Mouse (Mus musculus) erythroblast, embryonic 14.5 days (primary cell): Measurements from ENCODE around the gene St6galnac5. TPM values are rescaled to one million over a fixed set of nuclear protein-coding genes. Genes with fewer than 3 reads are reported as not detected.

ENCODE experiments used
- H3K27me3 ChIP-seq: 2 replicates; pipeline ENCODE4 v1.6.1; 2012; ENCODE audit warnings: inconsistent platforms; ENCODE audit not compliant: control insufficient read depth
- H3K36me3 ChIP-seq: 2 replicates; pipeline ENCODE4 v1.6.1; 2012; ENCODE audit warnings: mild to moderate bottlenecking, inconsistent platforms; ENCODE audit not compliant: control insufficient read depth
- H3K4me1 ChIP-seq: 2 replicates; pipeline ENCODE4 v1.6.1; 2012; ENCODE audit warnings: inconsistent platforms; ENCODE audit not compliant: control insufficient read depth
- H3K4me3 ChIP-seq: replicated peaks from 2 replicates; pipeline ENCODE3; 2012; ENCODE audit warnings: moderate library complexity, mild to moderate bottlenecking, inconsistent platforms
- H3K9me3 ChIP-seq: 2 replicates; pipeline ENCODE4 v1.6.1; 2012; ENCODE audit warnings: low read length, inconsistent platforms, mixed read lengths; ENCODE audit not compliant: control insufficient read depth
- GATA1 ChIP-seq: IDR thresholded peaks from 2 replicates; pipeline ENCODE4 v1.6.1; 2012; ENCODE audit warnings: low read length, inconsistent platforms, mixed read lengths
- TAL1 ChIP-seq: IDR thresholded peaks from 3 replicates; pipeline ENCODE4 v1.6.1; 2012; ENCODE audit warnings: low read length, inconsistent platforms, mixed read lengths
- polyA plus RNA-seq: library from polyadenylated mRNA; stranded (reverse); fragments of >175 nt; gene quantifications from 2 replicates; pipeline ENCODE4 v1.2.3, GENCODE M21; 2012

Gene St6galnac5
- polyA plus RNA-seq, 1 experiment, result not detected

DNA sequence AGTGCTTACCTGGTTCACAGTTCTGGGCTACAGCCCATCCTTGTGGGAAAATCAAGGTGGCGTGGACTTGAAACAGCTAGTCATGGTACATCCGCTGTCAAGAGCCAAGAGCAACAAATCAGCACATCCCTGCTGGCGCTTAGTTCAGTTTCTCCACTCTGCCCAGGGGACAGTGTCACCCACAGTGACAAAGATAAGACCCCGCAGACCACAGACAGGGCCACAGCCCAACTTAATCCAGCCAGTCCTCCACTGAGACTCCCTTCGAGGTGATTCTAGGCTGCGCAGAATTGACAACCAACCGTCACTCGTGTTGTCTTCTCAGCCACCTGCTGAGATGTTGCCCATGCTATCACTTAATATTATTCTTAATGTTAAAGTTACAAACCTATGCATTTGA is 56.7 kb downstream of the St6galnac5 start:
- H3K9me3 ChIP-seq, result no peaks in the 10 kb centered on the region
- TF ChIP-seq GATA1 (no peak), TAL1 (no peak)
- H3K27me3 ChIP-seq, result no peaks in the 10 kb centered on the region
- no peak overlapping the region for H3K4me3 ChIP-seq
- H3K36me3 ChIP-seq, result no peaks in the 10 kb centered on the region
- H3K4me1 ChIP-seq, result peaks cover 13% of the 10 kb centered on the region

DNA sequence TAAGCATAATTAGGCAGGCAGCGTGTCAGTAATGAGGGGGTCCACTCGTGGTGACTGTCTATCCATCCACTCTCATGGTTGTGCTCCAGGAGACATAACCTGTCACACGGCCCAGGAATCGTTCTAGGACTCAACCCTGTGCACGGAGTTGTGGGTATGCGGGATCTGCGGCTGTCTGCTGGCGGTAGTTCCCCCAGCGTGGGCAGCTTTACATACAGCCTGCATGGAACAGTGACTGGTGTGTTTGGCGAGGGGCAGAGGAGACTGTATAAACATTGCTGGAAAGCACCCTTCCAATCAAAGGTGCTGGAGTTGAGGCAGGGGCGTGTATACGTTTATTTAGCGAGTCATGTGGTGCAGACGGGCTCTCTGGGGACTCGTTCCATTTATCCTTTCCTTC is 58.5 kb downstream of the St6galnac5 start:
- H3K36me3 ChIP-seq, result no peaks in the 10 kb centered on the region
- no peaks in the 10 kb centered on the region for H3K9me3 ChIP-seq
- H3K27me3 ChIP-seq, result no peaks in the 10 kb centered on the region
- peaks cover under 1% of the 10 kb centered on the region; the same call in 1 of the 2 replicates for H3K4me1 ChIP-seq
- TF ChIP-seq TAL1, result no peak
- no peak for TF ChIP-seq GATA1
- H3K4me3 ChIP-seq, result no peak overlapping the region

DNA sequence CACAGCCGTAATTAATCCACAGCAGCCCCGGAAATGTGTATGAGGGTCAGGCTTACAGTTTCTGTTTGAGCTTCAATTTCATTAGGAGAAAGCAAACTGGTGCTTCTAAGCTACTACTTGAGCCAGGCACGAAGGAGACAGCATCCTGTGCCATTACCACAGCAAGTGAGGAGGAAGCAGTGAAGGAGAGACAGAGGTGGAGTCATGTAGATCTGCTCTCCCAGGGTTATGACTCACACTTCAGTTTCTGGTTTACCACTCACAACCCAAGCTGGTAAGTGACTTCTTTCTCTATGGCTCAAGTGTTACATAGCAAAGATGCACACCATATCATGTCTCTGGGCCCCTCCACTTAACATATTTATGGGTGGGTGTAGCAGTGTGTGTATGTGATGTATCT is 61.7 kb downstream of the St6galnac5 start:
- no peak for TF ChIP-seq TAL1
- no peaks in the 10 kb centered on the region for H3K4me1 ChIP-seq
- no peaks in the 10 kb centered on the region for H3K9me3 ChIP-seq
- no peaks in the 10 kb centered on the region for H3K36me3 ChIP-seq
- no peaks in the 10 kb centered on the region for H3K27me3 ChIP-seq
- H3K4me3 ChIP-seq, result no peak overlapping the region

DNA sequence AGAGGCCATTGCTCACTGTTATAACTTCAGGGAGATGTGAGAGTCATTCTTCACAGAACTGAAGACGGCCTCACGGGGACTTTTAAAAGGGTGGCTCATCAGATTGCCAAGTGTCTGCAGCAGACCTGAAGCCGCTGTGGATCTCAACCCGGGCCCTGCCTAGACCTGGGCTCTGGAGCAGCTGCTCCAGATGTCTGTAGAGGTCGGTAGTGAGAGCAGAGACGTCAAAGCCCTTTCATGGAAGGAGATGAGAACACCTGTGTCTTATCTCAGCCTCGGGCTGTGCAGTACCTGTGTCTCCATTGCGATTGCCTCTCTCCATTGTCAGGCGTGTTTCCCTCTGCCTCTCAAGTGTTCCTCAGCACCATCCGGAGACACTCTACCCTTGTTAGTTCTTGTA is 62.9 kb downstream of the St6galnac5 start:
- Histone ChIP-seq H3K4me1 (no peaks in the 10 kb centered on the region), H3K36me3 (no peaks in the 10 kb centered on the region), H3K4me3 (no peak overlapping the region), H3K27me3 (no peaks in the 10 kb centered on the region), H3K9me3 (no peaks in the 10 kb centered on the region)
- TF ChIP-seq GATA1 (no peak), TAL1 (no peak)

DNA sequence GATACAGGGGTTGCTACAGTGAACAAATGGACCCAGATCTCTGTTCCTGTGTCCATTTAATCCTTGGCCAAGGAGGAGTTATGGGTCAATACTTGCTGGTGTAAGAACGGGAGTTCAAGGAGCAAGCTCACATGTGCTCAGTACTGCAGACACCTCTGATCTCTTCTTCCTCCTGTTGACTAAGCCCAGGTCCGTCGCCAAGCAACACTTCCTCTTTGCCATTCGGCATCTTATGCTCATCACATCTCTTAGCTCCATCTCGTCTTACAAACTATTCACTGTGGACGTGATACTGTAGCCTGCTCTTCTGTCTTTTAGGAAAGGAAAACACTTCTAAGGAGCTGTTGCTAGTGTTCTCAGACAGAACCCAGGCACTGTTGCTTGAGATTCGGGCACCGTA is 64.5 kb downstream of the St6galnac5 start:
- no peak for TF ChIP-seq TAL1
- TF ChIP-seq GATA1, result no peak
- Histone ChIP-seq H3K9me3 (no peaks in the 10 kb centered on the region), H3K27me3 (no peaks in the 10 kb centered on the region), H3K36me3 (no peaks in the 10 kb centered on the region), H3K4me1 (no peaks in the 10 kb centered on the region), H3K4me3 (no peak overlapping the region)

DNA sequence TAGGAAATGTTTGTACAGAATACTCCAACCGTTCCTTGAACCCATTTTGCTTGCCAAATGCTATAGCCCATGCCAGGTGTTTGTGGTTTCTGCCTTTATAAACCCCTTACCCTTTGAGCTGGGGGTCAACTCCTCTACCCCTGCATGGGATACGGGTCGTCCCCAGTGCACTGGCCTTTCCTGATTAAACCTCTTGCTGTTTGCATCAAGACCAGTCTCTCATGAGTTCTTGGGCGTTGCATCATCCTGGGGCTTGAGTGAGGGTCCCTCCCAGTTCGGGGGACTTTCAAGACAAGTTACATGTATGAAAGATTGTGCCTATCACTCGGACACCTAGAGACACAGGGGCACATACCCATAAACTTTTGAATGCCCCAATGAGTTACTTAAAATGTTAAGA is 67.7 kb downstream of the St6galnac5 start:
- Histone ChIP-seq H3K9me3 (no peaks in the 10 kb centered on the region), H3K4me3 (no peak overlapping the region), H3K27me3 (no peaks in the 10 kb centered on the region), H3K36me3 (no peaks in the 10 kb centered on the region), H3K4me1 (no peaks in the 10 kb centered on the region)
- TF ChIP-seq GATA1 (no peak), TAL1 (no peak)

DNA sequence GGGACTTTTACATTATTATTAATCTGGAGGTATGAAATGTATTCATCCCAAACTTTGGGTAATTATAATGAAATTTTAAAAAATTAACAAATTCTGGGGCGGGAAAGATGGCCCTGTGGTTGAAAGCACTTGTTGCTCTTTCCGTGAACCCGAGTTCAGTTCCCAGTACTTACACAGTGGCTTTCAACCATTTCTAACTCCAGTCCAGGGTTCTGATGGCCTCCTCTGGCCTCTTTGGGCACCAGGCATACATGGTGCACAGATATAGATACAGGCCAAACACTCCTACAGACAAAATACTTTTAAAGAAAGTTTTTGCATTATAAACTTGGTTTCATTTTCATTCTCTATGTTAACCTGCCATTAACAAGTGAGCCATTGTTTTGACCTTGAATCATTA is 68.4 kb downstream of the St6galnac5 start:
- Histone ChIP-seq H3K27me3 (no peaks in the 10 kb centered on the region), H3K36me3 (no peaks in the 10 kb centered on the region), H3K4me1 (no peaks in the 10 kb centered on the region), H3K9me3 (no peaks in the 10 kb centered on the region), H3K4me3 (no peak overlapping the region)
- TF ChIP-seq GATA1 (no peak), TAL1 (no peak)

DNA sequence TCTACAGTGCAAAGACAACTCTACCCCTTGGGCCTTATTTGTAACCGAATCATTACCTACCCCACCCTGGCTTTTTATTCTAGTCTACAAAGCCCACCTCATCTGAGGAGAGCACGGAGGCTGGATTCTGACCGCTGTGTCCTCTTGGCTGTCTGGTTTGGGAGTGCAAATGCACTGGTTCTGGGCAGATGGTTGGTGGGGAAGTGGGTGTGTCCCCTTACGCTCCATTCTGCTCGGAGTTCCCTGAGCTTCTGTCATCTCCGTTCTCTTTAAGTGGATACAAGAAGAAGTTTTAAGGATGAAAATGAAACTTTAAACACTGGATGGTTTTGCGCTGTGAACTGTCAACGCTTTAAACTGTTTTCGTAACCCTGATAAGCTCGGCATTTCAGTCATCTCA is 68.9 kb downstream of the St6galnac5 start:
- Histone ChIP-seq H3K9me3 (no peaks in the 10 kb centered on the region), H3K27me3 (no peaks in the 10 kb centered on the region), H3K36me3 (no peaks in the 10 kb centered on the region), H3K4me3 (no peak overlapping the region), H3K4me1 (no peaks in the 10 kb centered on the region)
- TF ChIP-seq TAL1, result no peak
- no peak for TF ChIP-seq GATA1

DNA sequence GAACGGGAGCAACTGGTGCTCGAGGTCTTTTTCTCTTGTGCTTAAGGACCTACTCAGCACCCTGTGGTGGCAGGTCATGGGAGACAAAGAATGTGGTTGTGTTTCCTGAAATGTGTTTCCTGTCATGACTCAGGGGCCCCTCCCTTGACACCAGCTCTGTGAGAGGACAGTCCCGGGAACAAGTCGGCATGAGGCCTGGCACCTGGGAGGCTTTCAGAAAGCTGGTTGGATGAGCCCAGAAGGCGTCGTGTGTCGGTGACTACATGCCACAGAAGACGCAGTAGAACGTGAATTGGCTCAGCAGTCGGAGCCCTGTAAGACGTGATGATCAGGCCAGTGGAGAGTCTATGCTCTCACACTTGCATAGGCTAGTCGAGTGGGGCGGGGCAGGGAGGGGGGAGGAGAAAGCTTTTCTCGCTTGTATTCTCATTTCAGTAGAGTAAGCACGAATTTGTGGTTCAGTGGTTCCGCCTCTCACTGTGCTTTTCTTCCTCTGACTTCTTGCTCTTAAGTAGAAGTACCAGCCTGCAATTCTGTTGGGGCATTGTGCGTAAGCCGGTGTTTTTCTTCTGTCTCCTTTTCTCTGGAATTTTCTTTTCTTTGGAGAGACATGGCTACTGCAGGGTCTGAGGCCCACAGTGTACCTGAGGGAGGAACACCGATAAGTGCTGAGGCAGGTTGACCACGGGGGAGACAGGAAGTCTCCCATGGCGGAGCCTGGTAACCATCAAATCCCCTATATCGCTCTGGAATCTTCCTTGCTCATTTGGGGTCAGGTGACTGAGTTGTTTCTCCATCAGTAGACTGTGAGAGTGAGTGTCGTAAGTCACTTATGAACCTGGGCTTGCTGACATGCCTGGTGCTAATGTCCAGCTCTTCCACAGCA is 69.6 kb downstream of the St6galnac5 start:
- no peaks in the 10 kb centered on the region for H3K9me3 ChIP-seq
- no peaks in the 10 kb centered on the region for H3K36me3 ChIP-seq
- no peak overlapping the region for H3K4me3 ChIP-seq
- no peaks in the 10 kb centered on the region for H3K27me3 ChIP-seq
- no peaks in the 10 kb centered on the region for H3K4me1 ChIP-seq
- TF ChIP-seq GATA1 (no peak), TAL1 (no peak)
